Mouse (Mus musculus): ENCODE results near the gene Tbc1d24. TPM values are rescaled to one million over a fixed set of nuclear protein-coding genes. Genes with fewer than 3 reads are reported as not detected.
A peak's percentile ranks its signal among the peaks of the same experiment; 100 is the strongest.

The Tbc1d24 gene
- total RNA-seq, 2 experiments from 2014 or later, result 6.4 TPM

DNA sequence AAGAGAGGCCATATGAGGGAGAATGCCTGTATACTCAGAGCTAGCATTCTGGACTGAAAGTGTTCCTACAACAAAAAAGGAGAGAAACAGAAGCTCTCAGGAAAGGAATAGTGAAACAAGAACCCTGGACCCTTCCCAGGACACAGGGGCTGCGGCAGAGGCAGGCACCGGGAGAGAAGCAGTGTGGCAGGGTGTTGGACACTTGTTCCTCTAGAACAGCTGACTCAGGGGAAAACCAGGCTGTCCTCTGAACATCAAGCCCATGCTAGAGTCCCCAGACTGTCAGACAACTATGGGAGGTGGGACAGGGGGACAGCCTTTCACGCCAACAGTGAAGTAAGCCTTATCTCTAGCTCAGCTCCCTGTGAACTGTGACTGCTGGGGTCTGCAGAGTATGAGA, 5.2 kb upstream of the Tbc1d24 start:
- ATAC-seq (replicated peaks; ENCODE audit: poor library complexity), result no peak

GRCm38 (mm10) chr17:24209916-24210240, 4.5 kb upstream of the Tbc1d24 start:
- no peak for ATAC-seq (replicated peaks; ENCODE audit: poor library complexity)

GRCm38 (mm10) chr17:24209043-24209915, 3.9 kb upstream of the Tbc1d24 start, which contains the start of gene Ntn3:
TSS of gene Ntn3 (minus strand) at chr17:24209531.
- ATAC-seq (replicated peaks; ENCODE audit: poor library complexity), result peak; percentile 58

- ATAC-seq (replicated peaks; ENCODE audit: poor library complexity), result no peak
Measured at GRCm38 (mm10) chr17:24208641-24209042, 3.3 kb upstream of the Tbc1d24 start.

DNA sequence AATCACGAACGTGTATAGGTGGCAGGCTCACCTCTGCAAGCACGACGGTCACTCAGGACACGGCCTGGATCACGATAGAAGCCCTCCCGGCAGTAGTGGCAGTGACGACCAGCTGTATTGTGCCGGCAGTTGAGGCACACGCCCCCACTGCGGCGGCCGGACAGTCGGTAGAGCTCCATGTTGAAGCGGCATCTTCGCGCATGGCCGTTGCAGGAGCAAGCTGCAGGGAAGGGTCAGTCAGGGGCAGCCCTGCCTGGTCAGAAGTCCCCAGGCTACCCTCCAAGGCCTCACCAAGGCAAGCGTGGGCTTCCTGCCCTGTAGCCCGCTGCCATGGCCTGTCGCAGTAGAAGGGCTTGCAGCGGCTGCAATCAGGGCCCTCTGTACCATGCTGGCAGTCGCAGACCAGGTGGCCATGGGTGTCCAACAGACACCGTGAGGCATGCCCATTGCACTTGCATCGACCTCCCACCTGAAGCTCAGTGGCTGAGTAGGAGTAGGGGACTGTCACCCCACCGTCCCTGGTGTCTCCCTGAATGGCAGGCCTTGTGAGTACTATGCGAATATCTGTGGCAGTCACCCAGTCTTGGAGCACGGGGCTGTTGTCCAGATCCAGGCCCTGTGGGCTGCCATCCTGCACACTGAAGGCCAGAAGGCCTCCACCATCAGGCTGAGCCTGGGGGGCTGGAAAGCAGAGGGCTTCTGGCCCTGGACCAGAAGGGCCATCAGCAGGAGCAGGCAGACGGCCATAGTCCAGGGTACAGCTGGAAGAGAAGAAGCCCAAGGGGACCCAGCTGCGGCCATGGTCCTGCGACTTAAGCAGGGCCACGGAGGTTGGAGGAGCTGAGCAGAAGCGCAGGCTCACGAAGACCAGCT, 2.6 kb upstream of the Tbc1d24 start:
- no peak for ATAC-seq (replicated peaks; ENCODE audit: poor library complexity)

DNA sequence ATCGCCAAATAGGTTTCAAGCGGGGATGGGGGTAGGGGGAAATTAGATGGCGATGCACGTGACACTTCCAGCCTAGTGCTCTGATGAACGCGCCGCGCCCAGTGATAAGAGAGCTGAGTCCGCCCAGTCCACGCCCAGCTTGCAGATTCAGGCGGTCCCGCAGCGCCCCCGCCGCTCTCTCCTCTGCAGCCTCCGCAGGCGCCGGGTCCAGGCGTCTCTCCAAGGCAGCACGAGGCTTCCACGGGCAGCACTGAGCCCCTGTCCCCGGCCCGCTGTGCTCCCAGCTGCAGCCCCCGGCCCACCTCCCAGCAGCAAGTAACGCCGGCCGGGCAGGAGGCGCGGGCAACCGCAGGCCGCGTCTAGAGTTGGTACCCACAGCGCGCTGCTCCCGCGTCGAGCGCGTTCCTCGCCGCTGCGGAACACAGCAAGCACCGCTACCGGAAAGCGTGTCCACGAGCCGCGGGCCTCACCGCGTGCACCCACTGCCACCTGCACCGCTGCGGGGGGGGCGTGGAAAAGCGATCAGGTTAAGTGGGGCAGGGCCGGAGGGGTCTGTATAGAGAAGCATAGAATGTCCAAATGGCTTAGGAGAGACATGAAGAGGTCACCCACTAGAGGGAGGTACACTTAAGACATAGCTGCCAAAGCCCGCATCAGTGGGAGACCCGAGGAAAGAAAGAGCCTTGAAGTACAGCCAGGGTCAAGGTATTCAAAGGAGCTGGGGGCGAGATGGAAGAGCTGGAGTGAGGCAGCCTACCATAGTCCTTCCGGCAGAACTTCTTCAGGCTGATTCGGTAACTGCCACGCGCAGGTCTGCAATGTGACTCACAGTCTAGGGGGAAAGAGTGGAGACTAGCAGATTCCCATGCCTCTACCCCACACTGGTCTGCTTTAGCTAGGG, 1.3 kb upstream of the Tbc1d24 start:
- peak; percentile 26 for ATAC-seq (replicated peaks; ENCODE audit: poor library complexity)

DNA sequence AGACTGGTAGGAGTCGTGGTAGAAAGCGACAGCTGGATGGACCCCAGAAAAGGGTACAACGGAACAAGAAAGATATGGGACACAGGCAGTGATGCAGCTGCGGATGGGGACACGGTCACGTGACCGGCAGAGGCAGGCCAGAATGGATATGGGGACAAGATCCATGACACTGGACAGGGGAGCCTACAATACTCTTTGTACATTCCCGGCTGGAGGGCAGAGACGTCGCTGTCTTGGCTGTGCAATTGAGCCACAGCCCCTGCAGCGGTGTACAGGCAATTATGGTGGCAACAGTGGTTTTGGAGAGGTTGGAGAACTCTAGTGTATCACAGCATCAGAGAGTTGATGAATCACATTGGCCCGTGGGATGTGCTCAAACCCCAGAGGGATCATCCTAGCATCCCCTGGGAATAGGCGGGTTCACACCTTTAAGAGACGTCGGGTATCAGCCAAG, 573 bp upstream of the Tbc1d24 start:
- ATAC-seq (replicated peaks; ENCODE audit: poor library complexity), result peak; percentile 3

- no peak for ATAC-seq (replicated peaks; ENCODE audit: poor library complexity)
Measured at GRCm38 (mm10) chr17:24204846-24205245, 516 bp downstream of the Tbc1d24 start.

DNA sequence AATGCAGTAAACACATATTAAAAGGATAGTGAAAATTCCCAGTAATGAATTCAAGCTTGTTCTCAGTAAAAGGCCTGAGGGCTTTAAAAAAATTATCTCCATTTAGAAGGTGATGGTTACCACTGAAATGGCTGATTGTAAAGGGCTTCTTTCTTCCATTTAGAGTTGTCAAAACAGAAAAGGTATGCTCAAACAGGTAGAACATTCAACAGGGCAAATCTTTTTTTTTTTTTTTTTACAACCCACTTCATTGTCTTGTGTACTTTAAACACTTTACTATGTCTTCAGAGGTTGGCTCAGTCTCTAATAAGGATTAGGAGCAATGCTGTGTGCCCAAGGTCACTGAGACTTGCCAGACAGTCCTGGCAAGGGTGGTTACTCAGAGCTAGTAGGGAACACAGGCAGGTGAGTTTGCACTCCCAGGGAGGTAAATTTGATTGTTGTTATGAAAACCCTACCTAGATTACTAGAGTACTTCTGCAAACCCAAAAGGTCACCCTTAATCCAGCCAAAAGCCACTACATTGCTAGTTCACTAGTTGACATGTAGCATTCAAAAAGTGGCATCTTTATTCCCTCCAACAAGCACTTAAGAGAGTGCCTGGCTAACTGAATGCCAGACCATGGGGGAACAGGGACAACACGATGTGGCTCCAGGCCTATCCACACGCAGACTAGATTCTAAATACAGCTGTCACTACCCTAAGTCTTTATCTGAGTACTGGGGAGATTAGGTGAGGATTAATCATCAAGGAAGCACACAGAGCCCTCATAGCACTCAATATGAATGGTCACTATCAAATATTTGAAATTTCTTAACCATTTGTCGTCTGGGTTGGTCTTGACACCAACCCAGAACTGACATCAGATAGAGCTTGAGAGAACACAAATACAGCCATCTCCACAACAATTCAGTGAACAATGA, 1.5 kb downstream of the Tbc1d24 start:
- ATAC-seq (replicated peaks; ENCODE audit: poor library complexity), result no peak

DNA sequence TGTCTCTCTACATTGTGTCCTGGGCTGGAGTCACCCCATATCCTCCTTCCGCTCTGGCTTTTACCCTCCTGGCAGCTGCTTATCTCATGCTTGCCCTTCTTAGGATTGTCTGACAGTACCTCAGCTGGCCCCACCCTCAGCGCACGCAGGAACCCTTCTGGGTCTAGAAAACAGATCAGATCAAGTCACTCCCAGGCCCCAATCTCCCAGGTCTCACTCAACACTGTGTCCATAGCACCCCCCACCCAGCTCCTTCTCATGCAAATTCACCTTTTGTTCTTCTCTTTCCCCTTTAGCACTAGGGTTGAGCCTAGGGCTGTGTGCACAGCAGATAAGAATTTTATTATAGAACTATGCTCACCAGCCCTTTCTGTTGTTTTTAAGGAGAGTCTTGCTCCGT, 2.3 kb downstream of the Tbc1d24 start:
- peak; percentile 63 for ATAC-seq (replicated peaks; ENCODE audit: poor library complexity)

DNA sequence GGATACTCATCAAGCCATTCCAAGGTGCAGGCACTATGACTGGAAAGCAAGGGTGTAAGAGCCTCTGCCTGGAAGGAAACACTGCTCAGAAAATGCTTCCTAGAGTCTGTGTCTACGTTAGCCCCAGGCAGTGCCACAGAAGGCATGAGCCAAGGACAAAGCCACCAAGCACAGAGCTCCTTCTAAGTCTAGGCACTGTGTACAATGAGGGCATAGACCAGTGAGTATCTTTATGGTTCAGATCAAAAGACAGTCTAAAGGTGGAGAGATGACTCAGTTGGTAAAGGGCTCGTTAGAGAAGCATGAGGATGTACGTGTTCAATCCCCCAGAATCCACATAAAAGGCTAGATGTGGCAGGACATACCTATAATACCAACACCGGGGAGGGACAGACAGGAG, 4.3 kb downstream of the Tbc1d24 start:
- ATAC-seq (replicated peaks; ENCODE audit: poor library complexity), result no peak

DNA sequence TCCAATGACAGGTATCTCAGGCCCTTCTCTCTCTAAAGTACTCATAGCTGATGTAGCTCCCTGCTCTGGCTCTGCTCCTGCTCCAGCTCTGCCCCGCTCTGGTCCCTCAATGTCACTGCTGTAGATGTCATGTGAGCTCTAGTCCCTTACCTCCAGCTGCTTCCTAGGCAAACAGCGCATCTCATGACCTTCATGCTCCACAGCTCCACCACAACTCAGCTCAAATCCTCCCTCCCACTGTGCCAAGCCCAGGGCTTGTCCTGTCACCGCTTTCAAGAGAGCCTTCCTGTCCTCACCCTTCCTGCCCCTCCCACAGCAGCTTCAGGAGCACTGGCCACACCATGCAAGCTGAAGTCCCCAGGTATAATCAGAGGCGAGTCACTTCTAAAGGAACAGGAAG, 5.6 kb downstream of the Tbc1d24 start:
- no peak for ATAC-seq (replicated peaks; ENCODE audit: poor library complexity)

- no peak for ATAC-seq (replicated peaks; ENCODE audit: poor library complexity)
Measured at GRCm38 (mm10) chr17:24199252-24199651, 6.1 kb downstream of the Tbc1d24 start.

- no peak for ATAC-seq (replicated peaks; ENCODE audit: poor library complexity)
Measured at GRCm38 (mm10) chr17:24197032-24197824, 8.1 kb downstream of the Tbc1d24 start.

- no peak for ATAC-seq (replicated peaks; ENCODE audit: poor library complexity)
Measured at GRCm38 (mm10) chr17:24195349-24195748, 10.0 kb downstream of the Tbc1d24 start.

- ATAC-seq (replicated peaks; ENCODE audit: poor library complexity), result no peak
Measured at GRCm38 (mm10) chr17:24193769-24194168, 11.6 kb downstream of the Tbc1d24 start.

GRCm38 (mm10) chr17:24193268-24193667, 12.1 kb downstream of the Tbc1d24 start:
- ATAC-seq (replicated peaks; ENCODE audit: poor library complexity), result no peak

- ATAC-seq (replicated peaks; ENCODE audit: poor library complexity), result 0 out of 2 replicates have a peak, but pooled peaks have one; percentile 38
Measured at GRCm38 (mm10) chr17:24192848-24193247, 12.5 kb downstream of the Tbc1d24 start.

DNA sequence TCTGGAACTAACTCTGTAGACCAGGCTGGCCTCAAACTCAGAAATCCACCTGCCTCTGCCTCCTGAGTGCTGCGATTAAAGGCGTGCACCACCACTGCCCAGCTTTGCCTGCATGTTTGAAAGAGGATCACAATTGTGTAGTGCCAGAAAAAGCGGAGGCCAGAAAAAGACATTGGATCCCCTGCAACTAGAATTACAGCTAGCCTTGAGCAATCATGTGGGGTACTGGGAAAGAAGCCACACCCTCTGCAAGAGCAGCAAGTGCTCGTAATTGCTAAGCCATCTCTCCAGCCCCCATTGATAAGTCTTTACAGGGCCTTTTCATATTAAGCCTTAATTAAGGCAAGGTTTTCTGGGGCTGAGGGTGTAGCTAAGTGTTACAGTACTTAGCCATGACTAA, 13.9 kb downstream of the Tbc1d24 start:
- ATAC-seq (replicated peaks; ENCODE audit: poor library complexity), result peak; percentile 59

Data from megakaryocyte progenitor cell, adult 5-6 weeks (primary cell).